Mouse (Mus musculus): ENCODE measurements around the gene Vps52.
"Not testable (repeated sequence)": the region's sequence is repeated elsewhere in the genome, so short reads cannot be mapped to it uniquely, and the experiment has no call there.

The Vps52 gene

DNA sequence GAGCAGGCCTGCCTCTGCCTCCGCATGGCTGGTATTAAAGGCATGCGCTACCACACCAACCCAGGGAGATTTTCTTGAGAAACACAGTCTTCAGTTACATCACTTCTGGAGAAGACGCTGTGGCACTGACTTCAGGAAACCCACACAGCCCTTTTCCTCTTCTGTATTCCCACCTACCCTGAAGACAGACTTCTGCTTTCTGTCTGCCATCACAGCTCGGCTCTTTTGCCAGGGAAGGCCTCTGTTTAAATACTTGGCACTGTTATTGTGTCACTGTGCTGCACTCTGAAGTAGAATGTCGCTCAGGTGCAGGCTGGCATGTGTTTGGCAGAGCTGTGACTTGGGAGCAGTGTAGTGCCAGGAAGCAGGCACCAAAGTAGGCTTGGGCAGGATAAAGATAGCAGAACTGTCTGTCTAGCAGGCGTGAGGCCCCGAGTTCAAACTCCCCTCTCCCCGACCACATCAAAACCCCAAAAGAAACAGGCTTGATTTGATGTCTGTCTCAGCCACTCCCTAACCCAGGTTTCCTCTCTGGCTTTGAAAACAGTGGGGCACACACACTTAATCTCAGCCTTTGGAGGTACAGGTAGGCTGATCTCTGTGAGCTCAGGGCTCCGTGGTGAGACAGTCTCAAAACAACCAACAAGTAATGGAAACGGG lies 8.1 kb upstream of the Vps52 start:
- no peaks in the 10 kb centered on the region for H3K9me3 ChIP-seq (ENCODE audit: low read length)
- peaks cover 93% of the 10 kb centered on the region for H3K36me3 ChIP-seq (ENCODE audit: insufficient read depth, low read length)
- TF ChIP-seq CTCF (conservative IDR thresholded peaks at IDR 0.05; ENCODE audit: low read length), result no peak
- TF ChIP-seq POU5F1 (IDR thresholded peaks at IDR 0.05; ENCODE audit: borderline replicate concordance, low read length), result no peak
- TF ChIP-seq NANOG (IDR thresholded peaks at IDR 0.05; ENCODE audit: borderline replicate concordance, low read length), result no peak
- H3K4me3 ChIP-seq (replicated peaks; ENCODE audit: low read length), result no peak overlapping the region
- no peaks in the 10 kb centered on the region for H3K27me3 ChIP-seq (ENCODE audit: insufficient read depth, low read length)
- peaks cover 61% of the 10 kb centered on the region for H3K4me1 ChIP-seq (replicated peaks; ENCODE audit: low read depth, low read length)

DNA sequence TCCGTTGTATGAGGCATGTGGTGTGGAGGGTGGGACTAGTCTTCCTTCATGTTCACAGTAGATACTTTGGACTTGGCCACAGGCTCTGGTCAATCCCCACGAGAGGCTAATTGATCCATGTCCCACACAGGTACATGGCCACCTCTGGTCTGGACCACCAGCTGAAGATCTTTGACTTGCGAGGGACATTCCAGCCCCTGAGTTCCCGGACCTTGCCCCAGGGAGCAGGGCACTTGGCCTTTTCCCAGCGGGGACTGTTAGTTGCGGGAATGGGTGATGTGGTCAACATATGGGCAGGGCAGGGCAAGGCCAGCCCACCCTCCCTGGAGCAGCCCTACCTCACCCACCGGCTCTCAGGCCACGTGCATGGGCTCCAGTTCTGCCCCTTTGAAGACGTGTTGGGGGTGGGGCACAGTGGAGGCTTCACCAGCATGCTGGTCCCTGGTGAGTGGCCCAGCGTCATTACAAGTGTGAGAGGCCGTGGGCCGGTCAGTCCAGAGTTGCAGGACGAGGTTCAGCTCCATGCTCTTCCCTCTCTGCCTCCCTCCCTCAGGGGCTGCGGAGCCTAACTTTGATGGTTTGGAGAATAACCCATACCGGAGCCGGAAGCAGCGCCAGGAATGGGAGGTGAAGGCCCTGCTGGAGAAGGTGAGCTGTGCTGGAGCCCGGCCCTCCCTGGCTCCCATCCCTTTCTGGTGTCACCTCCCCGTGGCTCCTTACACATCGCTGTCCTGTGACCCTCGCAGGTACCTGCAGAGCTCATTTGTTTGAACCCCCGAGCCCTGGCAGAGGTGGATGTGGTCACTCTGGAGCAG lies 7.3 kb upstream of the Vps52 start:
- Histone ChIP-seq H3K4me3 (replicated peaks; ENCODE audit: low read length) (peak overlapping the region; percentile 45; the same call in 1 of the 2 replicates), H3K27me3 (ENCODE audit: insufficient read depth, low read length) (no peaks in the 10 kb centered on the region)
- TF ChIP-seq POU5F1 (IDR thresholded peaks at IDR 0.05; ENCODE audit: borderline replicate concordance, low read length), result no peak
- no peak for TF ChIP-seq CTCF (conservative IDR thresholded peaks at IDR 0.05; ENCODE audit: low read length)
- TF ChIP-seq NANOG (IDR thresholded peaks at IDR 0.05; ENCODE audit: borderline replicate concordance, low read length), result no peak

DNA sequence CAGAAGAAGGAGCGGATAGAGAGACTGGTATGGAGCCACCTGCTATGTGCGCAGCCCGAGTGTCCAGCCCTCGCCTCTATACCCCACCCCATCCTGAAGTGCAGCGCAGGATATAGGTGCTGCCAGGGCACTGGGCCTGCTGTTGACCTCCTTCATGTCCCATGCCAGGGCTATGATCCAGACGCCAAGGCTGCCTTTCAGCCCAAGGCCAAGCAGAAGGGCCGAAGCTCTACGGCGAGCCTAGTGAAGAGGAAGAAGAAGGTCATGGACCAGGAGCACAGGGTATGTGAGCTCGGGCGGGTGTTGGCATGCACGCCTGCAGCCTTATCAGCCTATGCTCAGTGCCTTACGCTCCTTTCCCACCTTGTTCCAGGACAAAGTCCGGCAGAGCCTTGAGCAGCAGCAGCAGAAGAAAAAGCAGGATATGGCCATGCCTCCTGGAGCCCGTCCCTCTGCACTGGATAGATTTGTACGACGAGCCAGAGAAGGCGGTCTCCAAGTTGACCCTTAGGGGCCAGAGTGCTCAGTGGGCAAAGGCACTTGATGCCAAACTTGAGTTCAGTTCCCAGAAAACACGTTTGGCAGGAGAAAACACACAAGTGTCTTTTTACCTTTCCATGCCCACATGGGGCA lies 6.6 kb upstream of the Vps52 start:
- no peak for TF ChIP-seq CTCF (conservative IDR thresholded peaks at IDR 0.05; ENCODE audit: low read length)
- TF ChIP-seq NANOG (IDR thresholded peaks at IDR 0.05; ENCODE audit: borderline replicate concordance, low read length), result no peak
- no peak for TF ChIP-seq POU5F1 (IDR thresholded peaks at IDR 0.05; ENCODE audit: borderline replicate concordance, low read length)
- H3K27me3 ChIP-seq (ENCODE audit: insufficient read depth, low read length), result no peaks in the 10 kb centered on the region
- peaks cover 63% of the 10 kb centered on the region for H3K4me1 ChIP-seq (replicated peaks; ENCODE audit: low read depth, low read length)
- no peaks in the 10 kb centered on the region for H3K9me3 ChIP-seq (ENCODE audit: low read length)
- H3K4me3 ChIP-seq (replicated peaks; ENCODE audit: low read length), result peak overlapping the region; percentile 45
- H3K36me3 ChIP-seq (ENCODE audit: insufficient read depth, low read length), result peaks cover 93% of the 10 kb centered on the region

More for the DNA sequence above, 7.3 kb upstream of the Vps52 start:
- Histone ChIP-seq H3K4me1 (replicated peaks; ENCODE audit: low read depth, low read length) (peaks cover 62% of the 10 kb centered on the region), H3K36me3 (ENCODE audit: insufficient read depth, low read length) (peaks cover 93% of the 10 kb centered on the region), H3K9me3 (ENCODE audit: low read length) (no peaks in the 10 kb centered on the region)

DNA sequence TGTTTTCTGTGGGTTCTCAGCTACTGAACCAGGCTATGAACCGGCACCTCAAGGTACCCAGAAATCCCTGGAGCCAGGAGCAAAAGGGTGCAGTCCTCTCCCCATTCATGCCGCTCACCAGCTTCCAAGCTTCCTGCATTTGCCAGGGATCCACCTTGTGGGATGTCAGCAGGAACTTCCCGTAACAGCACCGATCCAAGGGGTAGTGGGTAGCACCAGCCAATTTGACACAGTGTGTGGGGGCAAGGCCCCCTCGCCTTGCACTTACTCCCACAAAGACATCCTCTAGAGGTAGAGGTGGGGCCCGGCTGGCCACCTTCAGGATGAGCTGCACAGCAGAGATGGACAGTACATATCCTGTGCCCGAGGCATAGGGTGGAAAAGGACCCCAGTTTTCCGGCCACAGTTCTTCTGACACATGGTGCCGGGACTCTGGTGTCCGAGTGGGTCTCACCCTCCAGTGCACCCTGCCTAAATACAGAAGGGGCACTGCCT lies 5.4 kb upstream of the Vps52 start:
- H3K4me3 ChIP-seq (replicated peaks; ENCODE audit: low read length), result peak overlapping the region; percentile 95
- H3K4me1 ChIP-seq (replicated peaks; ENCODE audit: low read depth, low read length), result peaks cover 65% of the 10 kb centered on the region
- H3K27me3 ChIP-seq (ENCODE audit: insufficient read depth, low read length), result no peaks in the 10 kb centered on the region
- peaks cover 93% of the 10 kb centered on the region for H3K36me3 ChIP-seq (ENCODE audit: insufficient read depth, low read length)
- TF ChIP-seq CTCF (conservative IDR thresholded peaks at IDR 0.05; ENCODE audit: low read length) (no peak), NANOG (IDR thresholded peaks at IDR 0.05; ENCODE audit: borderline replicate concordance, low read length) (no peak), POU5F1 (IDR thresholded peaks at IDR 0.05; ENCODE audit: borderline replicate concordance, low read length) (no peak)
- no peaks in the 10 kb centered on the region for H3K9me3 ChIP-seq (ENCODE audit: low read length)

DNA sequence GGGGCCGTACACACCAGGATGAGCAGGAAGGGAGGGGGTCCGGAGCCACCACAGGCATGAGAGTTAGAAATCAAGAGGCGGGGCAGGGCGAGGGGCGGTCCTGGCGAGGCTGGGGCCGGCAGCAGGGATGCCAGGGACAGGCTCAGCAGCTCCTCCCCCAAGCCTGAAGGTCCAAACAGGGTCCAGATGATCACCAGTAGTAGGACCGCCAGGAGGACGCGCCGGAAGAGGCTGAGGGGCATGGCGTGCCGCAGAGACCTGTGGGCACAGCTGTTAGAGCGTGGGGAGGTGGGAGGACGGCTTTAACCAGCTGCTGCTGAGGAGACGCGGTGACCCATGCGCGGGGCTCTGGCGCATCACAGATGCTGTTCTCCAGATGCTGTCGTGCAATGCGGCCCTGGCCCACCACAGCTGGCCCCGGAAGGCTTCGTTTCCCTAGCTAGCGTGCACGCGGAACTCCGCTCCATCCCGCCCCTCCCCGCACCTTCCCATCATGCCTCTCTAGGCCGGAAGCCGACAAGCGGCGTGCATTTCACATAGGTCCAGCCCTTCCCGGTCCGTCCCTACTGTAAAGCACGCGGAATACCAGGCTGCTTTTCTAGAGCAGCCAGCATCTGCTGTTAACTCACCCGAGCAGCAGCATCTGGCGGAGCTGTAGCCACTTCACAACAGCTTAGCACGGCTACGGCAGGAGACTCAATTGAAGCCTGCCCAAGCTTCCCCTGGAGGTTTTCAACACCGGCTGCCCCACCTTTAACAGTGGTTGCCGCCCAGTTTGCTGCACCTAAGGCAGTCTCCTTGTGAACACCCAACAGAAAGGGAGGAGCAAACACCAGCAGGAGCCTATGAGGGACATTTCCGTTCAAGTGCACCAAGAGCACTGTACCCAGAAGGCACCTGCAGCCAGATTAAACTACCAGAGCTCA lies 4.3 kb upstream of the Vps52 start, which contains the start of gene B3galt4:
Gene B3galt4 (minus strand): TSS at position 468 of the 926 bp plus-strand sequence.
- peaks cover 83% of the 10 kb centered on the region for H3K36me3 ChIP-seq (ENCODE audit: insufficient read depth, low read length)
- no peaks in the 10 kb centered on the region for H3K9me3 ChIP-seq (ENCODE audit: low read length)
- peak within 1 kb of the TSS; percentile 95 for H3K4me3 ChIP-seq (replicated peaks; ENCODE audit: low read length)
- peaks cover 66% of the 10 kb centered on the region for H3K4me1 ChIP-seq (replicated peaks; ENCODE audit: low read depth, low read length)
- TF ChIP-seq NANOG (IDR thresholded peaks at IDR 0.05; ENCODE audit: borderline replicate concordance, low read length) (peak; percentile 50; the same call in 1 of the 2 replicates), POU5F1 (IDR thresholded peaks at IDR 0.05; ENCODE audit: borderline replicate concordance, low read length) (no peak)
- H3K27me3 ChIP-seq (ENCODE audit: insufficient read depth, low read length), result no peaks in the 10 kb centered on the region

DNA sequence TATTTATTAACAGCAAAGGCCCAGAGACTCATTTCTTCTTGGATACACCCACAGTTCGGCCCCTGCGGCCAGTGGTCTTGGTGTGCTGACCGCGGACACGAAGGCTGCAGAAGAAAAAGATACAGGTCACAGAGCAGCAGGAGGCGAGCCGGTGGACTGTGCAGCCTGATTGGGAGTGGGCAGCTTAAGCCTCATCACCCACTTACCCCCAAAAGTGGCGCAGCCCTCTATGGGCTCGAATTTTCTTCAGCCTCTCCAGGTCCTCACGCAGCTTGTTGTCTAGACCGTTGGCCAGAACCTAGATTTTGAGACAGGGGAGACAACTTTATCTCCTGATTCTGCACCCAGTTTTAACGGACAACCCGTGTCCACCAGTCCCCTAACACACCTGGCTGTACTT lies 3.6 kb upstream of the Vps52 start:
- peaks cover 75% of the 10 kb centered on the region for H3K36me3 ChIP-seq (ENCODE audit: insufficient read depth, low read length)
- H3K27me3 ChIP-seq (ENCODE audit: insufficient read depth, low read length); H3K9me3 ChIP-seq (ENCODE audit: low read length): not testable (repeated sequence)
- peaks cover 72% of the 10 kb centered on the region for H3K4me1 ChIP-seq (replicated peaks; ENCODE audit: low read depth, low read length)
- H3K4me3 ChIP-seq (replicated peaks; ENCODE audit: low read length), result peak overlapping the region; percentile 95

- Histone ChIP-seq H3K9me3 (ENCODE audit: low read length) (no peaks in the 10 kb centered on the region), H3K4me3 (replicated peaks; ENCODE audit: low read length) (peak overlapping the region; percentile 95), H3K4me1 (replicated peaks; ENCODE audit: low read depth, low read length) (peaks cover 70% of the 10 kb centered on the region), H3K27me3 (ENCODE audit: insufficient read depth, low read length) (no peaks in the 10 kb centered on the region), H3K36me3 (ENCODE audit: insufficient read depth, low read length) (peaks cover 74% of the 10 kb centered on the region)
- no peak for TF ChIP-seq POU5F1 (IDR thresholded peaks at IDR 0.05; ENCODE audit: borderline replicate concordance, low read length)
- TF ChIP-seq CTCF (conservative IDR thresholded peaks at IDR 0.05; ENCODE audit: low read length), result no peak
- no peak for TF ChIP-seq NANOG (IDR thresholded peaks at IDR 0.05; ENCODE audit: borderline replicate concordance, low read length)
Measured at GRCm38 (mm10) chr17:33952879-33953278, 2.7 kb upstream of the Vps52 start.
